Mouse (Mus musculus): ENCODE measurements around the gene Olfr688.

The Olfr688 gene

GRCm38 (mm10) chr7:105287795-105288194 is at the start of gene Olfr688:
Olfr688 (plus strand) TSS chr7:105288095.
- no peak for DNase-seq

- DNase-seq = no peak
These were observed 40.2 kb upstream of the Olfr688 start for GRCm38 (mm10) chr7:105247671-105248070.

- DNase-seq = no peak
These were observed 39.7 kb upstream of the Olfr688 start for GRCm38 (mm10) chr7:105248197-105248596.

- DNase-seq = peak; percentile 1 to 31
These were observed 31.2 kb upstream of the Olfr688 start for GRCm38 (mm10) chr7:105256656-105257055.

- DNase-seq = no peak
These were observed 15.5 kb upstream of the Olfr688 start for GRCm38 (mm10) chr7:105272426-105272825.

- no peak for DNase-seq
These were observed 2.2 kb downstream of the Olfr688 start for GRCm38 (mm10) chr7:105290051-105290450.

GRCm38 (mm10) chr7:105310865-105311264 is 23.0 kb downstream of the Olfr688 start, which contains the start of gene Olfr689:
Olfr689 (plus strand) TSS chr7:105311165.
- DNase-seq = no peak

- DNase-seq = no peak
These were observed 37.4 kb downstream of the Olfr688 start for GRCm38 (mm10) chr7:105325302-105325701.

- no peak for DNase-seq
These were observed 46.1 kb downstream of the Olfr688 start, which contains the start of gene Olfr690 for GRCm38 (mm10) chr7:105334004-105334403. Olfr690 (minus strand) TSS chr7:105334104.
